Mouse (Mus musculus): ENCODE measurements around the gene Acap3. TPM values are rescaled to one million over a fixed set of nuclear protein-coding genes. Genes with fewer than 3 reads are reported as not detected.

Acap3 gene
- 21.1 and 21.6 TPM in 2 replicates for polyA plus RNA-seq (2015; fragmentation: Nextera tagmentation; extraction: Ambion mirVana)

GRCm38 (mm10) chr4:155891551-155892001 lies at the start of gene Acap3, which contains the start of gene Pusl1:
Gene Acap3 (plus strand): TSS chr4:155891822.
Gene Pusl1 (minus strand): TSS chr4:155891781.
- Histone ChIP-seq H3K4me1 (peaks cover 48% of the 10 kb centered on the region), H3K4me3 (peak within 1 kb of the TSS; percentile 77), H3K9me3 (no peaks in the 10 kb centered on the region), H3K4me2 (peak within 1 kb of the TSS; percentile 94), H3K9ac (peak within 1 kb of the TSS; percentile 85), H3K36me3 (peaks cover 41% of the 10 kb centered on the region), H3K27me3 (no peaks in the 10 kb centered on the region), H3K27ac (peak within 1 kb of the TSS; percentile 95)
- ATAC-seq (ENCODE audit: insufficient number of reproducible peaks, insufficient read depth, low FRiP score, low TSS enrichment, low read depth) = peak; percentile 87
- under 1% methylated on average over 52 of the region's 52 CpGs for WGBS

- Histone ChIP-seq H3K4me1 (peaks cover 44% of the 10 kb centered on the region), H3K4me2 (no peak overlapping the region), H3K9me3 (no peaks in the 10 kb centered on the region), H3K27me3 (peaks cover 6% of the 10 kb centered on the region; the same call in 1 of the 2 replicates), H3K27ac (no peak overlapping the region), H3K4me3 (no peak overlapping the region), H3K9ac (no peak overlapping the region), H3K36me3 (peaks cover 20% of the 10 kb centered on the region)
- 89% methylated on average over 5 of the region's 5 CpGs for WGBS
- ATAC-seq (ENCODE audit: insufficient number of reproducible peaks, insufficient read depth, low FRiP score, low TSS enrichment, low read depth) = no peak
Measured at GRCm38 (mm10) chr4:155843231-155843630, 48.4 kb upstream of the Acap3 start.

DNA sequence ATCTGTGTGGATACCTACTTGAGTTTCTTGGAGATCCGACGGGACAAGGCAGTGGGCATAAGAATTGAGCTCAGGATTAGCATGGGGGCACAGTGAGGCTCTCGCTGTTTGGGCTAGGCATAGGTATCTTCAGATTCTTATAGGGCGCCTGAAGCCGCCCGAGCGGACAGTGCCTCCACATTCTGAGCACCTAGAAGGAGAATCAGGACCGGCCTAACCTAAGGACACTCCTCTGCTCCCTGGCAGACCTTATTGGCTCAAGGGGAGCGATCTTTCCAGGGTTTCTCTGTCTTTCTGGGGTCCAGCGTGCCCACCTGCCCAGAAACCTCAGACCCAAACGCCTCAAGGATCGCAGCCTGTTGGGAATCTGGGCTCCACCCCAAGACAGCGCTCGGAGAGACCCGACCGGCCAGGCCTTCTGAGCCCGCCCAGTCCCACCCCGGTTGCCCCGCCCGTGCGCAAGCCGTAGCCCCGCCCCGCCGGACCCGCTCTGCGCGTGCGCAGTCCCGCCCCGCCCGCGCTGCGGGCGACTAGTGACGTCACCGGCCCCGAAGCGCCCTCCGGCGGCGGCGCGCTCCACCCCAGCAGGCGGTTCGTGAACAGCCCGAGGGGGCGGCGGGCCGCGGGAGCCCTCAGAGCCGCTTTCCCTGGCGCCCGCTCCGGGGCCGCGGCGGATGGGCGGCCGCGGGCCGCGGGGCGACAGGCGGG lies 44.6 kb upstream of the Acap3 start, which contains the start of gene Dvl1:
Gene Dvl1, plus strand, starts transcription at position 532 of the 708 bp plus-strand sequence.
- ATAC-seq (ENCODE audit: insufficient number of reproducible peaks, insufficient read depth, low FRiP score, low TSS enrichment, low read depth) = peak; percentile 89
- peak within 1 kb of the TSS; percentile 88 for H3K9ac ChIP-seq
- H3K36me3 ChIP-seq = peaks cover 15% of the 10 kb centered on the region
- H3K4me1 ChIP-seq = peaks cover 27% of the 10 kb centered on the region
- 2% methylated on average over 61 of the region's 65 CpGs for WGBS
- no peaks in the 10 kb centered on the region for H3K9me3 ChIP-seq
- no peaks in the 10 kb centered on the region for H3K27me3 ChIP-seq
- H3K4me3 ChIP-seq = peak within 1 kb of the TSS; percentile 81
- H3K27ac ChIP-seq = peak within 1 kb of the TSS; percentile 68; the same call in 1 of the 2 replicates
- peak within 1 kb of the TSS; percentile 89 for H3K4me2 ChIP-seq

- Histone ChIP-seq H3K27ac (no peak overlapping the region), H3K9ac (peak overlapping the region; percentile 88), H3K36me3 (peaks cover 10% of the 10 kb centered on the region), H3K4me1 (peaks cover 27% of the 10 kb centered on the region), H3K27me3 (no peaks in the 10 kb centered on the region), H3K4me3 (peak overlapping the region; percentile 81), H3K9me3 (no peaks in the 10 kb centered on the region), H3K4me2 (peak overlapping the region; percentile 89)
- WGBS = 2% methylated on average over 56 of the region's 69 CpGs
- 0 out of 2 replicates have a peak, but pooled peaks have one; percentile 22 for ATAC-seq (ENCODE audit: insufficient number of reproducible peaks, insufficient read depth, low FRiP score, low TSS enrichment, low read depth)
Measured at GRCm38 (mm10) chr4:155847591-155848352, 43.9 kb upstream of the Acap3 start.

DNA sequence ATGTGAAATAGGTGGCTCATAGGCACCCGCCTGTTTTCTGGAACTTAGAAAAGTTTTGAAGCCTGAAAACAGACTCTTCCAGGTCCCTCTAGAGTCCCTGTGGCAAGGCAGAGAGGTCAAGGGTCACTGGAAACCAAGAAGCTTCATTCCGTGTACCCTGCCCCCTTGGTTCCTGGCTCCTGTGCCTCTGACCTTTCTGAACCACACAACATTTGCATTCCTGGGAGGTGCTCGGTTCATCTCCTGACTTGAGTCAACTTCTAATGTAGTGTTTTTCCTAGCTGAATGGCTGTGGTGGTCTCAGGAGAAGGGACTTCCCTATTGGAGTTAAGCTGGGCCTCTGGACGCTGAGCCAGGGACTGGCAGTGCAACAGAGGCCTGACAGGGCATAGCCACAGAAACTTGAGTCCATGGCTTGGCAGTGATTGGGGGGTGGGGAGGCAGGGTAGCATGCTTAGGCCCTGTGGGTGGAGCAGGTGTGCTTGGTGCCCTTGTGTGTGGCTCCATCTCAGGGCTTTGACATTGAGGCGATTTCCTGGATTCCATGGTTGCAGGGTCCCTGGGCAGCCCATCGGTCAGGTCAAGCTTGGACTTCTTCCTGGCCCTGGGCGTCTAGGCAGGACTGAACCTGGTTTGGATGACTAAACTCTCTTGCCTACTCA lies 43.1 kb upstream of the Acap3 start:
- ATAC-seq (ENCODE audit: insufficient number of reproducible peaks, insufficient read depth, low FRiP score, low TSS enrichment, low read depth) = no peak
- Histone ChIP-seq H3K9ac (peak overlapping the region; percentile 88), H3K36me3 (peaks cover 4% of the 10 kb centered on the region), H3K27ac (no peak overlapping the region), H3K9me3 (no peaks in the 10 kb centered on the region), H3K4me3 (peak overlapping the region; percentile 81), H3K4me2 (peak overlapping the region; percentile 89), H3K4me1 (peaks cover 27% of the 10 kb centered on the region), H3K27me3 (no peaks in the 10 kb centered on the region)
- WGBS = 54% methylated on average over 7 of the region's 7 CpGs

DNA sequence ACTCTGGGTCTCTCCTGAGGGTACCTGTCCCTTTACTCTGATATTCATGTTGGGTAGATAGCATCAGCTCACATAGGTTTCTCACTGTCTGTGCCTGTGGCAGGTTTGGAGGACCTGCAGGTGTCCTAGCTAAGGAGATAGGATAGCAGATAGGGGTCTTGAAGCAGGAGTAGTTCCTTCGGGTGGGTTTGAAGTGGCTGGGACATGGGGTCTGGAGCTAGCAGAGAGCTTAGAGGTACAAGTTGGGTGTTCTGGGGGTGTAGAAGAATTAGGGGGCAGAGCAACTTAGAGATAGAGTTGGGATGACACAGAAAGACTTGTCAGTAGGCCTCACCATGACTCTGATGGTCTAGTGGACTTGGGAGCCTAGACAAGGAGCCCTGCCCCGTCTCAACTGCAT lies 42.2 kb upstream of the Acap3 start:
- 87% methylated on average over 2 of the region's 2 CpGs for WGBS
- no peak overlapping the region for H3K4me3 ChIP-seq
- no peaks in the 10 kb centered on the region for H3K9me3 ChIP-seq
- peak overlapping the region; percentile 89; the same call in 1 of the 2 replicates for H3K4me2 ChIP-seq
- H3K27me3 ChIP-seq = no peaks in the 10 kb centered on the region
- peaks cover 27% of the 10 kb centered on the region for H3K4me1 ChIP-seq
- H3K36me3 ChIP-seq = peaks cover 10% of the 10 kb centered on the region
- H3K9ac ChIP-seq = no peak overlapping the region
- H3K27ac ChIP-seq = no peak overlapping the region
- no peak for ATAC-seq (ENCODE audit: insufficient number of reproducible peaks, insufficient read depth, low FRiP score, low TSS enrichment, low read depth)

DNA sequence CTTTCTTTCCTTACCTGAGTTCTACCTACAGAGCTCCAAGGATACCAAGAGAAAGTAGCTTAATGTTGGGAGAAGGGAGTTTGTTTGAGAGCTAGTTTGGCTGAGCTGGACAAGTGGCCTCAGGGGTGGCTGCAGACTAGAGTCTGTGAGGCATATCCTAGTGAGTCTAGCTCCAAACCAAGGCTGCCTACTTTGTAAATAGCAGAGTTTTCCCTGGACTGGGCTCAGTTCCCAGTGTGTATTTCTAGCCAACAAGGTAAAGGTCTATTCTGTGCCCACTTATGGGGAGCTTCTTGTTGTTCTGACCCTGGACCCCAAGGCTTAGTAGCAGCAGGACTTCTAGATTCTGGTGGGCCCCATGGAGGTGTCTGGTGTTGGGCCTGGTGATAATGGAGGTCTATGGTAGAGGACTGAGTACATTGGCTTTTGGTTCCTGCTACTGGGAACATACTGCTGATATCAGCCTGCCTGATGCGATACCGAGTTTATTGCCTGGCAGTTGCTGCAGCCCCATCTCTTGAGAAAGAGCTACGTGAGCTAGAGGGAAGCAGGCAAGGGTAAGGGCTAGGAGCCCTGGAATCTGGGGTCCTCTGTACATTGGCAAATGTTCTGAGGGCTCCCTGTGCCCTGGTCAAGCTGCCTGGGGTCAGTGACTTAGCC lies 41.7 kb upstream of the Acap3 start:
- Histone ChIP-seq H3K27ac (no peak overlapping the region), H3K4me3 (no peak overlapping the region), H3K4me2 (no peak overlapping the region), H3K4me1 (peaks cover 27% of the 10 kb centered on the region), H3K36me3 (peaks cover 15% of the 10 kb centered on the region), H3K27me3 (no peaks in the 10 kb centered on the region), H3K9ac (no peak overlapping the region), H3K9me3 (no peaks in the 10 kb centered on the region)
- WGBS = 91% methylated on average over 3 of the region's 3 CpGs
- no peak for ATAC-seq (ENCODE audit: insufficient number of reproducible peaks, insufficient read depth, low FRiP score, low TSS enrichment, low read depth)

- Histone ChIP-seq H3K27ac (no peak overlapping the region), H3K4me3 (no peak overlapping the region), H3K4me2 (no peak overlapping the region), H3K4me1 (peaks cover 27% of the 10 kb centered on the region), H3K9me3 (no peaks in the 10 kb centered on the region), H3K9ac (no peak overlapping the region), H3K27me3 (no peaks in the 10 kb centered on the region), H3K36me3 (peaks cover 30% of the 10 kb centered on the region)
- ATAC-seq (ENCODE audit: insufficient number of reproducible peaks, insufficient read depth, low FRiP score, low TSS enrichment, low read depth) = no peak
- 88% methylated on average over 3 of the region's 3 CpGs for WGBS
Measured at GRCm38 (mm10) chr4:155851368-155851767, 40.3 kb upstream of the Acap3 start.

- Histone ChIP-seq H3K4me1 (peaks cover 21% of the 10 kb centered on the region), H3K36me3 (peaks cover 36% of the 10 kb centered on the region), H3K4me2 (no peak overlapping the region), H3K4me3 (no peak overlapping the region), H3K27ac (no peak overlapping the region), H3K9ac (no peak overlapping the region), H3K9me3 (no peaks in the 10 kb centered on the region), H3K27me3 (no peaks in the 10 kb centered on the region)
- 63% methylated on average over 2 of the region's 2 CpGs for WGBS
- no peak for ATAC-seq (ENCODE audit: insufficient number of reproducible peaks, insufficient read depth, low FRiP score, low TSS enrichment, low read depth)
Measured at GRCm38 (mm10) chr4:155851951-155852411, 39.6 kb upstream of the Acap3 start.

- peaks cover 50% of the 10 kb centered on the region for H3K36me3 ChIP-seq
- H3K4me1 ChIP-seq = peaks cover 13% of the 10 kb centered on the region
- no peak overlapping the region for H3K4me2 ChIP-seq
- H3K27me3 ChIP-seq = no peaks in the 10 kb centered on the region
- 92% methylated on average over 9 of the region's 9 CpGs for WGBS
- no peak overlapping the region for H3K27ac ChIP-seq
- no peak for ATAC-seq (ENCODE audit: insufficient number of reproducible peaks, insufficient read depth, low FRiP score, low TSS enrichment, low read depth)
- H3K9me3 ChIP-seq = no peaks in the 10 kb centered on the region
- no peak overlapping the region for H3K4me3 ChIP-seq
- H3K9ac ChIP-seq = no peak overlapping the region
Measured at GRCm38 (mm10) chr4:155853421-155853820, 38.2 kb upstream of the Acap3 start.

GRCm38 (mm10) chr4:155854991-155855390 lies 36.6 kb upstream of the Acap3 start:
- Histone ChIP-seq H3K27ac (no peak overlapping the region), H3K4me1 (no peaks in the 10 kb centered on the region), H3K4me3 (no peak overlapping the region), H3K4me2 (no peak overlapping the region), H3K36me3 (peaks cover 61% of the 10 kb centered on the region), H3K9me3 (no peaks in the 10 kb centered on the region), H3K27me3 (no peaks in the 10 kb centered on the region), H3K9ac (no peak overlapping the region)
- ATAC-seq (ENCODE audit: insufficient number of reproducible peaks, insufficient read depth, low FRiP score, low TSS enrichment, low read depth) = no peak
- WGBS = 95% methylated on average over 12 of the region's 12 CpGs

All from embryonic facial prominence, embryonic 13.5 days (tissue).